Mouse (Mus musculus) lung, embryonic 16.5 days (tissue): ENCODE measurements around the gene Ramac. TPM values are rescaled to one million over a fixed set of nuclear protein-coding genes. Genes with fewer than 3 reads are reported as not detected.
A peak's percentile ranks its signal among the peaks of the same experiment; 100 is the strongest.

Source experiments
- ATAC-seq: fragments of 200-750 bp; cut with Nextera tagmentation; 2 replicates; pipeline ENCODE4 v1.8.0; 2017; ENCODE audit warnings: low read depth, mild to moderate bottlenecking, moderate library complexity
- H3K27ac ChIP-seq: fragments of 300-500 bp; sonication (generic); 2 replicates; pipeline ENCODE4 v1.5.1; 2014; ENCODE audit warnings: mild to moderate bottlenecking, control low read depth, low read length
- H3K27me3 ChIP-seq: fragments of 300-500 bp; sonication (generic); 2 replicates; pipeline ENCODE4 v1.6.1; 2014; ENCODE audit warnings: low read depth, low read length, mixed read lengths; ENCODE audit not compliant: control insufficient read depth, insufficient read depth
- H3K36me3 ChIP-seq: fragments of 300-500 bp; sonication (generic); 2 replicates; pipeline ENCODE4 v1.6.1; 2014; ENCODE audit warnings: low read length; ENCODE audit not compliant: control insufficient read depth, insufficient read depth
- H3K4me1 ChIP-seq: fragments of 300-500 bp; sonication (generic); replicated peaks from 2 replicates; pipeline ENCODE4 v1.6.1; 2014; ENCODE audit warnings: low read length, mixed read lengths; ENCODE audit not compliant: control insufficient read depth, insufficient read depth
- H3K4me2 ChIP-seq: fragments of 300-500 bp; sonication (generic); 2 replicates; pipeline ENCODE4 v1.6.1; 2014; ENCODE audit warnings: low read depth, low read length, control low read depth
- H3K4me3 ChIP-seq: fragments of 300-500 bp; sonication (generic); 2 replicates; pipeline ENCODE4 v1.5.1; 2014; ENCODE audit warnings: mild to moderate bottlenecking, low read length, control low read depth
- H3K9ac ChIP-seq: fragments of 300-500 bp; sonication (generic); 2 replicates; pipeline ENCODE4 v1.6.1; 2014; ENCODE audit warnings: low read length, control low read depth
- H3K9me3 ChIP-seq: fragments of 300-500 bp; sonication (generic); 2 replicates; pipeline ENCODE4 v1.6.1; 2016; ENCODE audit warnings: low read length; ENCODE audit not compliant: control insufficient read depth
- WGBS: fragments of 180-500 bp; shearing (Covaris S2); extraction: QIAGEN DNeasy Blood & Tissue Kit; methylation state at CpG from one replicate; pipeline ENCODE4 v1.1.7; 2014; 5-methylcytosine and 5-hydroxymethylcytosine counted together
- polyA plus RNA-seq: library from polyadenylated mRNA; unstranded; fragments of >200 nt; fragmentation: Nextera tagmentation; extraction: Ambion mirVana; gene quantifications from 2 replicates; pipeline ENCODE4 v1.2.1, GENCODE M21; 2015

Gene Ramac
- polyA plus RNA-seq, 1 experiment from 2014 or later, result 139 TPM

GRCm38 (mm10) chr7:81731181-81731651, 31.5 kb upstream of the Ramac start:
- WGBS, result 62% methylated on average over 6 of the region's 6 CpGs
- Histone ChIP-seq H3K27ac (no peak overlapping the region), H3K36me3 (no peaks in the 10 kb centered on the region), H3K4me1 (peaks cover 3% of the 10 kb centered on the region; the same call in 1 of the 2 replicates), H3K4me3 (no peak overlapping the region), H3K4me2 (no peak overlapping the region), H3K9me3 (no peaks in the 10 kb centered on the region), H3K27me3 (no peaks in the 10 kb centered on the region), H3K9ac (no peak overlapping the region)
- no peak for ATAC-seq

GRCm38 (mm10) chr7:81732183-81733089, 30.3 kb upstream of the Ramac start:
- H3K4me2 ChIP-seq, result no peak overlapping the region
- H3K9me3 ChIP-seq, result no peaks in the 10 kb centered on the region
- no peak overlapping the region for H3K4me3 ChIP-seq
- H3K4me1 ChIP-seq, result no peaks in the 10 kb centered on the region
- no peak overlapping the region for H3K9ac ChIP-seq
- H3K27ac ChIP-seq, result no peak overlapping the region
- WGBS, result 75% methylated on average over 12 of the region's 12 CpGs
- ATAC-seq, result no peak
- no peaks in the 10 kb centered on the region for H3K36me3 ChIP-seq
- no peaks in the 10 kb centered on the region for H3K27me3 ChIP-seq

- Histone ChIP-seq H3K9me3 (no peaks in the 10 kb centered on the region), H3K4me3 (no peak overlapping the region), H3K27me3 (no peaks in the 10 kb centered on the region), H3K9ac (no peak overlapping the region), H3K36me3 (no peaks in the 10 kb centered on the region), H3K4me2 (no peak overlapping the region), H3K4me1 (no peaks in the 10 kb centered on the region), H3K27ac (no peak overlapping the region)
- 38% methylated on average over 9 of the region's 9 CpGs for WGBS
- ATAC-seq, result no peak
Measured at GRCm38 (mm10) chr7:81735300-81736048, 27.3 kb upstream of the Ramac start.

GRCm38 (mm10) chr7:81738720-81739385, 23.9 kb upstream of the Ramac start:
- Histone ChIP-seq H3K4me1 (no peaks in the 10 kb centered on the region), H3K27ac (no peak overlapping the region), H3K36me3 (no peaks in the 10 kb centered on the region), H3K9me3 (no peaks in the 10 kb centered on the region), H3K27me3 (no peaks in the 10 kb centered on the region), H3K4me3 (no peak overlapping the region), H3K9ac (no peak overlapping the region), H3K4me2 (no peak overlapping the region)
- no peak for ATAC-seq
- WGBS, result 38% methylated on average over 8 of the region's 8 CpGs

- no peaks in the 10 kb centered on the region for H3K4me1 ChIP-seq
- no peaks in the 10 kb centered on the region for H3K36me3 ChIP-seq
- no peak overlapping the region for H3K9ac ChIP-seq
- 81% methylated on average over 7 of the region's 7 CpGs for WGBS
- H3K9me3 ChIP-seq, result no peaks in the 10 kb centered on the region
- no peak for ATAC-seq
- no peaks in the 10 kb centered on the region for H3K27me3 ChIP-seq
- no peak overlapping the region for H3K4me2 ChIP-seq
- H3K4me3 ChIP-seq, result no peak overlapping the region
- H3K27ac ChIP-seq, result no peak overlapping the region
Measured at GRCm38 (mm10) chr7:81740010-81740409, 22.7 kb upstream of the Ramac start.

- H3K9me3 ChIP-seq, result no peaks in the 10 kb centered on the region
- H3K9ac ChIP-seq, result no peak overlapping the region
- H3K4me2 ChIP-seq, result no peak overlapping the region
- no peak overlapping the region for H3K4me3 ChIP-seq
- no peaks in the 10 kb centered on the region for H3K36me3 ChIP-seq
- H3K27me3 ChIP-seq, result no peaks in the 10 kb centered on the region
- no peak for ATAC-seq
- 49% methylated on average over 4 of the region's 4 CpGs for WGBS
- no peaks in the 10 kb centered on the region for H3K4me1 ChIP-seq
- H3K27ac ChIP-seq, result no peak overlapping the region
Measured at GRCm38 (mm10) chr7:81744145-81744544, 18.6 kb upstream of the Ramac start.

GRCm38 (mm10) chr7:81747956-81748355, 14.8 kb upstream of the Ramac start:
- Histone ChIP-seq H3K9ac (no peak overlapping the region), H3K27ac (no peak overlapping the region), H3K4me2 (no peak overlapping the region), H3K36me3 (no peaks in the 10 kb centered on the region), H3K4me3 (no peak overlapping the region), H3K27me3 (no peaks in the 10 kb centered on the region), H3K9me3 (no peaks in the 10 kb centered on the region), H3K4me1 (no peaks in the 10 kb centered on the region)
- no peak for ATAC-seq
- 82% methylated on average over 3 of the region's 3 CpGs for WGBS

- no peaks in the 10 kb centered on the region for H3K27me3 ChIP-seq
- peak overlapping the region; percentile 89 for H3K27ac ChIP-seq
- H3K36me3 ChIP-seq, result no peaks in the 10 kb centered on the region
- peak overlapping the region; percentile 90 for H3K4me2 ChIP-seq
- no peaks in the 10 kb centered on the region for H3K9me3 ChIP-seq
- peak overlapping the region; percentile 99 for H3K4me3 ChIP-seq
- peak overlapping the region; percentile 83 for H3K9ac ChIP-seq
- 2% methylated on average over 60 of the region's 60 CpGs for WGBS
- ATAC-seq, result peak; percentile 66
- H3K4me1 ChIP-seq, result peaks cover 7% of the 10 kb centered on the region
Measured at GRCm38 (mm10) chr7:81763110-81763845, 553 bp downstream of the Ramac start.
